Mouse (Mus musculus) cerebellum, adult 2 months (tissue): Measurements from ENCODE around the gene Pigt.

Experiments
- CTCF ChIP-seq: fragments of 200-500 bp; IDR thresholded peaks from 2 replicates; pipeline ENCODE4 v1.5.1; 2011; ENCODE audit warnings: low read depth, mild to moderate bottlenecking, control low read depth, low read length, moderate library complexity, borderline replicate concordance; ENCODE audit not compliant: insufficient read depth
- POLR2A ChIP-seq: fragments of 200-500 bp; IDR thresholded peaks from 2 replicates; pipeline ENCODE4 v1.6.1; 2011; ENCODE audit warnings: low read length, control low read depth, borderline replicate concordance; ENCODE audit not compliant: insufficient read depth

DNA sequence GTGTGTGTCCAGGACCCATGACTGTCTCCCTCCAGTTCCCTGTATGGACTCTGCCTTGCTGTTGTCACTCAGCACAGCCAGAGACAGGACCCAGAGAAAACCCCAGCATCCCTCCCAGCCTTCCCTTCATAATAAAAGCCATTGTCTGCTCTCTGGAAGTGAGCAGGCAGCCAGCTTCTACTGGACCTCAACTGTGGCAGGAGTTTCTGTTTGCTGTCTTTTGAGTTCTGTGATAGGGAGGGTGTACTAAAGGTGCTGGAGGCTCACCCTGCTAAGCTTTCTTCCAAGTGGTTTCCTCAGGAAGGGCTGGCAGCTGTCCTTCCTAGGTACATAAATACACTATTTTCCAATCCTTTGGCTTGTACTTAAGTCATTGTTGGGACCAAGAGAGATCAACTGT, 32.2 kb upstream of the Pigt start:
- TF ChIP-seq CTCF (no peak), POLR2A (no peak)
